Mouse (Mus musculus) layer of hippocampus, postnatal 10 days (tissue): ENCODE results near the gene Itgb5. TPM values are rescaled to one million over a fixed set of nuclear protein-coding genes. Genes with fewer than 3 reads are reported as not detected.

ENCODE experiments used
- DNase-seq, 2 experiments: peaks; one replicate each; pipeline ENCODE4 v3.0.0; 2021; ENCODE audit warnings: low spot score in 2 of 2
- total RNA-seq, 2 experiments: library from RNA; stranded (reverse); gene quantifications; 2 replicates each; pipeline ENCODE4 v1.2.3; 2021

Itgb5 gene
- total RNA-seq, 2 experiments from 2014 or later, result 33.7 to 37.6 TPM

DNA sequence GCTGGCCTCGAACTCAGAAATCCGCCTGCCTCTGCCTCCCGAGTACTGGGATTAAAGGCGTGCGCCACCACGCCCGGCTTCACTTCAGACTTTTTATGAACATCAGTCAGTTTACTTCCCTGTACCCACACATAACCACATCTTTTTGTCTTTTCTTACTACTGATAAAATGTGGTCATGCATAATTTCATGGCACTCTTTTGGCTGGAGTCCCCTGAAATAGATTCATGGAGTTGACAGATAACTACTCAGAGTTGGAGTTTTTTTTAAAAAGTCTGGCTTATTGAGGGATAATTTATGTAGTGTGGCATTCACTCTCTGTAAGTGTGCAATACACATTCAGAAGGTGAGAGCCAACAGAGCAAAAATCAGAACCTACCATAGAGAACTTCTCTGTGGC is 67.3 kb downstream of the Itgb5 start:
- DNase-seq, result no peak

DNA sequence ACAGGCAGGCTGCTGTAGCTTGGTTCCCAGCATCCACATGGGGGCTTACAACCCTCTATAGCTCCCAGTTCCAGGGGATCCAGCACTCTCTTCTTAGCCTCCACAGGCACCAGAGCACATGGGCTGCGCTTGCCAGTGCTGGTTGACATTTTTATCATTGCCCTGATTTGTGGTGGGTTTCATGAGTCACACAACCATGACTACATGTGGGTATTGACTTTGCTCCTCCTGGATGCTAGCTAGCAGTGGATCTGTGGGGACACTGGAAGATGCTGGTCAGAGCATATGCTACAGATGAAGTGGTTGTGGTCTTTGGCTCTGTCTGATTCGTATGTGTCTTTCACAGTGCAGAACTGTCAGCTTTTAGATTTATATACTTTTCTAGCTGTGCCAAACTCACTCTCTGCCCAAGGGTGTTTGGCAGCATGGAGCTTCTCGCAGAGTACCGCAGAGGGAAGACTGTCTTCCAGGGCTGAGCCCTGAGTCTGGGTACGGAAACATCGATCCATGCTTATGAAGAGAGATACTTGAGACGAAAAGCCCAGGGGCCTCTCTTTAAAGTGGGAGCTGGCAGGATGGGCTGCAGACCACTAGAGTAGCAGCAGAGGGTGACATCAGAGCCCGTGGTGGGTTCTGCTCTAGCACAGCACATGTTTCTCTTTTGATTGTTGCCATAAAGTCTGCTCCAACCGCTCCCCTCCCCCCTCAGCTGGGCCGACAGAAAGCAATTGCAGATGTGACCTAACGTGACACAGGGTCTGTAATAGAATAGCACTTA is 74.4 kb downstream of the Itgb5 start:
- DNase-seq, result no peak

DNA sequence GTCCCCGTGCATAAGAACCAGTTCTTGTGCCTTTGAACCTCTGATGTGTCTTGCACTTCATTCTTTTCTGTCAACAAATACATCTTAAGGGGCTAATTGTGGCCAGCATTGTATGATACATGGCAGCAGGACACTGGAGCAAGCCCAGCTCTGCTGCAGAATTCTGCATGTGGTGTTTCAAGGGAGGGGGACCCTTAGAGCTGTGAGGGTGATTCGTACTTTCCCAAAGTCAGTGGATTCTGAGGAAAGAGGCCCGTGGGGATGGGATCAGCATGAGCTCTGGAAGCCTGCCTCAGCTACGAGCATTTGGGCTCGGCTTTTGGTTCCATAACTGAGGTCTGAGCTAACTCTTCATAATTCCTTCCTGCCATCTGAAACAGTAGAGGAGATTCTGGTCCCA is 75.1 kb downstream of the Itgb5 start:
- DNase-seq, result no peak

DNA sequence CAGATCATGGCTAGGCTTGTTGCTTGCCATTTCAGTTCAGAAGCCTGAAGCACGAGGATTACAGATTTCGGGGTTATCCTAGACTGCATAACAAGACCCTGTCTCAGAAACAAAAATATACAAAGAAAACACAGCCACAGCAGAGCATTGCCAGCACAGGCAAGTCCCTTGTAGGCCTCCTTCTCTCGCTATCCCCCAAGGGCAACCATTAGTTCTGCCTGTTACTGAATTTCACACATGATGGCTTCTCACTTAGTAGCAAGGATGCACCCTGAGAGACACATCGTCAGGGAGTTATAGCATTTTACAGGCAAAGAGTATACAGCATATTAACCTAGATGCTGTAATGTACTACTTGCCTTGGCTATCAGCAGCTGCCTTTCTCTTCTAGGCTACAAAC is 78.8 kb downstream of the Itgb5 start:
- no peak for DNase-seq

DNA sequence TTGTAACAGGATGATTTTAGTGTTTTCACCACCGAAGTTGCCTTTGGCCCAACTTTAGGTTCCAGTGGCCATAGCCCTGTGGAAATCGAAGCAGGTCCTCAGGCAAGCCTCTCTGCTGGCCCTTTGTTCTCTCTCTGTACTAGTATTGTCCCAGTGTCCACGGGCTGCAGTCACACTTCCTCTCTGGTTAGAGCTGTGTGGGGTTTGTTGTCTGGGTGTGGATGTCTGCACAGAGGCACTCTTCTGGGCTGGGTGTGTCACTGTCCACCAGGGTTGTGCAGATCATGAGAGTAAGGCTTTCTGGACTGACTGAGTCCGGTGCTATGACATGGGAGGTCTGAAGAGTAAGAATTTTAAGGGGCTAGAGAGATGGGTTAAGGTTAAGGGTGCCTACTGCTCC is 85.5 kb downstream of the Itgb5 start:
- no peak for DNase-seq

GRCm38 (mm10) chr16:33916473-33917251 is 87.2 kb downstream of the Itgb5 start:
- DNase-seq, result peak; percentile 51 to 63

DNA sequence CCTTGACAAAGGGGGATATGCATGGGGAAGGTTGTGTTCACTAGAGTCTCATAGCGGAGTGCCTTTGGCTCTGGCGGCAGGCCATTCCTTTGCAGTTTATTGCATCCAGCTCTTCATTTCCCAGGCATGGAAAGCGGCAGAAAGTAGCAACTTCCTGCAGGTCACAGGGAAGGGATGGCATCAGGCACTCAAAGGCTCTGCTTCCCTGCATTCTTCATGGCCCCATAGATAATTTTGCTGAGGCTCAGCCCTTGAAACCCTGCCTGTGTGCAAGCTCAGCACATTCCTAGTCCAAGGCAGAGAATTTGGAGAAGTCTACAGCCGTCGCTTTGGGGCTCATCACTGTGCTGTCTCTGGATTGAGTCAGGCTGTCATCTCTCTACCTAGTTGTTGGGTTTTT is 87.9 kb downstream of the Itgb5 start:
- DNase-seq, result no peak

- no peak for DNase-seq
These were observed 88.5 kb downstream of the Itgb5 start for GRCm38 (mm10) chr16:33917926-33918325.

GRCm38 (mm10) chr16:33921514-33921913 is 92.0 kb downstream of the Itgb5 start:
- DNase-seq, result no peak

DNA sequence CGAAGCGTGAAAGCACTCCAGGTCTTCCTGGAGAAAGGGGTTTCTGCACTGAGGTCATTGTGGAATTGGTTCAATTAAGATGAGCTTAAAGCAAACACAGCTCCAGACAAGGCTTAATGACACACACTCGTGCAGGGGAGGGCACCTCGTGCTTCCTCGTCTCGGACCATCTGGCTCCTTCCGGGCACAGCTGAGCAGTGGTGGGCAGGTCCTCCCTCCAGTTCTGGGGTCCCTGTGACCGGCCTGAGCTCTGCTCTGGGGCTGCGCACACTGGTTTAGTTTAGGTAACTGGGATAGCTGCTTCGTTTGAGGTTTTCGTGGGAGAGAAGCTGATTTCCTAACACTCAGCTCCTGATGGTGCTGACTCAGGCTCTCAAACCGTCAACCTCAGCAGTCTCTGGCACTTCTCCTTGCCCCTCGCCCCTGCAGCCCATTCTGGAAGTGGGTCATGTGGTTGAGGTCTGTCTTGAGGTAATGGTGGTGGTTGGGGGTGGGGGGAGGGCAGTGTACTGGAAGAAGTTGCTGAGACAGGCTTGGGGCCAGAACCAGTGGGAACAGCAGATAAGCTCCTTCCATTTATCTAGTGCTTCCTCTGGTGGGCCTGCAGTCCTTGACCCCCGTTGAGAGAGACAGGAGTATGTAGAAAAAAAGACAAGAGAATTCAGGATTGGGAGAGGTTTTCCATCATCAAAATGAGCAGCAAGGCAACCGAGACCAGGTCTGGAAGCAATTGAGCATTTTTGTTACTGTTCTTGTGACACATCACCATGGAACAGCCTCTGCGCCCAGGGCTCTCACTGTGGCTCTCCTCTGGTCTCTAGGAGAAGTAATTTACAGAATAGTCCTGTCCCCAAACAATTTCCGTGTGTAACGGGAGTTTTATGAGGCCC is 92.9 kb downstream of the Itgb5 start:
- DNase-seq, result no peak

GRCm38 (mm10) chr16:33923001-33923316 is 93.5 kb downstream of the Itgb5 start:
- DNase-seq, result no peak

DNA sequence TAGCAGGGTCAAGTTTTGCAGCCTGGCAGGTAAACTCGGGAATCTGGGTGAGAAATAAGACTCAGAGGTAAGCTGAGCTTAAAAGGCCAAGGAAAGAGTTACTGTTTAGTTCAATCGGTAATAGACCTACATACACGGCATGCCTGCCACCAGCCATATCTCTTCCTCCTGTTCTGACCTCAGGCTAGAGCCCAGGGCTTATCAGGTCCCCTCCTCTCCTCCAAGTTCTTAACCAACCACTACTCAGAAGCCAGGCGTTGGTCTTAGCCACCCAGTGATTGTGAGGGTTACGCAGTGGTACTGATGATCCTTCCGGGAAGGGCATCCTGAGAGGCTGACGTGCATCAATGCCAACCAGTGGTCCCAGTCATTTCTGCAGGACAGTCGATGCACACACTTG is 94.3 kb downstream of the Itgb5 start:
- no peak for DNase-seq

DNA sequence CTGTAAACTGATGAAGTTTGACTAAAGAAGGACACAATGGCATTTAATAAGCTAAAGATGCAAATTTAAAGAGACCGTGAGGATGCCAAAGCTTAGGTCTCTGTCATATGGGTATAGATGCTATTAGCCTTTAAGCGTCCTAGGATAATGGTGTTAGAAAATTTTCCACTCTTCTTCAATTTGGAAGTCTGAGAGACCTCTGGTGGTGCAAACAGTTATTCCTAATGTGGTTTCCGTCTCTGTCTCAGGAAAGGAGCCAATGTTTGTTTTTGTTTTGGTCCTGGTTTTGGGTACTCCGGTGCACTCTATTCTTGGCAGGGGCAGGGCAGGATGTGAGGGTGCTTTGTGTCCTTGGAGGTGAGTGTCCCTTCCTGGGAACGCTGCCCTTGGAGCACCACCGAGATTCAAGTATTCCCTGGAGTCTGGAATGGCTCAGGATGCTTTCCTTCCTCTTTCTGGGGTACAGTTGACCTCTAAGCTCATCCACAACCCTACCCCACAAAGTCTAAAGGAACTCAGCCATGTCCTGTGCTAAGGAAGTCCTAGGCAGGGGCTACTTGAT is 97.9 kb downstream of the Itgb5 start:
- DNase-seq, result no peak

GRCm38 (mm10) chr16:33928788-33929462 is 99.5 kb downstream of the Itgb5 start:
- DNase-seq, result no peak

GRCm38 (mm10) chr16:33930785-33931184 is 101.3 kb downstream of the Itgb5 start:
- no peak for DNase-seq

GRCm38 (mm10) chr16:33931682-33932081 is 102.2 kb downstream of the Itgb5 start:
- DNase-seq, result no peak

DNA sequence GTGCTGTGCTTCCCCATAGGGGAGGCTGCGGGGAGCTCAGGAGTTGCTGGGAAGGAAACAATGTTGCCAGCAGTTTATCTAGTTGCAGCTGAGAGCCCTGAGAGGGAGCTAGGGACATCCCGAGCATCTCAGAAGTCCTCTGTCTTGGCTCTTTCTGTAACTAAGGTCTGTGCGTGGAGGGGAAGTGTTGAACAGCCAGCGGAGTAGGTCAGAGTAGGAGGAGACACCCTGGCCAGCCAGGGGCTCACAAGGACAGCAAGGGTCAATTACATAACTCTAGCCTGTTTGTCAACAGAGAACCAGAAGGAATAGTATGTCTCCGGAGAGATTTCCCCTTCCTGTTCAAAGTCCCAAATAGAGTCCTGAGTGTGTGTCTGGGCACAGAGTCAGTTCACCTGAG is 102.7 kb downstream of the Itgb5 start:
- no peak for DNase-seq

GRCm38 (mm10) chr16:33933411-33933810 is 103.9 kb downstream of the Itgb5 start:
- no peak for DNase-seq

- peak; percentile 51 to 68 for DNase-seq
These were observed 105.4 kb downstream of the Itgb5 start for GRCm38 (mm10) chr16:33934701-33935406.

GRCm38 (mm10) chr16:33935407-33935785 is 105.9 kb downstream of the Itgb5 start:
- no peak for DNase-seq
